Mouse (Mus musculus) large intestine, adult 2 months (tissue): ENCODE measurements at regions not wholly inside any gene's neighbourhood (a gene's known extent, or its start where the extent isn't known, plus 50 kb on each side); places are given as distances from the start of the nearest gene placed in this dataset.

Source experiments
- DNase-seq: peaks from one replicate; pipeline ENCODE4 v3.0.0-alpha.2; 2012; ENCODE audit warnings: low read depth, low spot score
- WGBS: fragments of 180-500 bp; shearing (Covaris S2); methylation state at CpG from one replicate; pipeline ENCODE4 v1.1.7; 2018; 5-methylcytosine and 5-hydroxymethylcytosine counted together

GRCm38 (mm10) chr3:100401080-100401479 lies 88.0 kb downstream of the Tent5c start:
- DNase-seq = no peak
- 89% methylated on average over 1 of the region's 1 CpGs for WGBS

GRCm38 (mm10) chr3:100397491-100397890 lies 91.6 kb downstream of the Tent5c start:
- WGBS = 90% methylated on average over 3 of the region's 3 CpGs
- DNase-seq = no peak

- 25% methylated on average over 9 of the region's 9 CpGs for WGBS
- DNase-seq = peak; percentile 35
Observed at GRCm38 (mm10) chr3:100394911-100395604, 94.1 kb downstream of the Tent5c start.

- 80% methylated on average over 1 of the region's 1 CpGs for WGBS
- DNase-seq = no peak
Observed at GRCm38 (mm10) chr3:100393956-100394355, 95.2 kb downstream of the Tent5c start.

- 82% methylated on average over 1 of the region's 1 CpGs for WGBS
- no peak for DNase-seq
Observed at GRCm38 (mm10) chr3:100382181-100382580, 106.9 kb downstream of the Tent5c start.

GRCm38 (mm10) chr3:100381363-100381762 lies 107.8 kb downstream of the Tent5c start:
- WGBS = 41% methylated on average over 2 of the region's 2 CpGs
- DNase-seq = no peak

GRCm38 (mm10) chr3:100376162-100376561 lies 113.0 kb downstream of the Tent5c start:
- no peak for DNase-seq
- 31% methylated on average over 1 of the region's 1 CpGs for WGBS

GRCm38 (mm10) chr3:100366884-100367840 lies 122.0 kb downstream of the Tent5c start:
- DNase-seq = no peak
- WGBS = 46% methylated on average over 7 of the region's 7 CpGs

- whole genome bisulfite sequencing = 45% methylated on average over 3 of the region's 3 CpGs
- no peak for DNase-seq
Observed at GRCm38 (mm10) chr3:100366447-100366846, 122.7 kb downstream of the Tent5c start.

- no peak for DNase-seq
- WGBS = 54% methylated on average over 3 of the region's 3 CpGs
Observed at GRCm38 (mm10) chr3:100365354-100365945, 123.7 kb downstream of the Tent5c start.

- 56% methylated on average over 2 of the region's 2 CpGs for WGBS
- no peak for DNase-seq
Observed at GRCm38 (mm10) chr3:100364706-100365105, 124.4 kb downstream of the Tent5c start.

GRCm38 (mm10) chr3:100362983-100363382 lies 126.1 kb downstream of the Tent5c start:
- WGBS = 11% methylated on average over 3 of the region's 3 CpGs
- no peak for DNase-seq

GRCm38 (mm10) chr3:100360019-100360418 lies 129.1 kb downstream of the Tent5c start:
- 75% methylated on average over 3 of the region's 3 CpGs for WGBS
- no peak for DNase-seq

GRCm38 (mm10) chr3:100359036-100359435 lies 130.1 kb downstream of the Tent5c start:
- DNase-seq = no peak
- 15% methylated on average over 8 of the region's 8 CpGs for WGBS

- DNase-seq = no peak
Observed at GRCm38 (mm10) chr3:100333478-100333877, 155.6 kb downstream of the Tent5c start.

GRCm38 (mm10) chr3:100318357-100318756 lies 156.2 kb upstream of the Wdr3 start:
- DNase-seq = no peak

More at GRCm38 (mm10) chr3:100333478-100333877, 155.6 kb downstream of the Tent5c start:
- 31% methylated on average over 2 of the region's 2 CpGs for WGBS

GRCm38 (mm10) chr3:100287818-100288217 lies 125.6 kb upstream of the Wdr3 start:
- 69% methylated on average over 1 of the region's 1 CpGs for WGBS

GRCm38 (mm10) chr3:100266976-100267375 lies 104.8 kb upstream of the Wdr3 start:
- no peak for DNase-seq

More at GRCm38 (mm10) chr3:100287818-100288217, 125.6 kb upstream of the Wdr3 start:
- DNase-seq = no peak

GRCm38 (mm10) chr3:100264991-100265390 lies 102.8 kb upstream of the Wdr3 start:
- WGBS = 37% methylated on average over 5 of the region's 5 CpGs
- no peak for DNase-seq
